Mouse (Mus musculus): ENCODE data around the gene Itga2. TPM values are rescaled to one million over a fixed set of nuclear protein-coding genes. Genes with fewer than 3 reads are reported as not detected.

Itga2 gene
- polyA plus RNA-seq, 1 experiment from 2014 or later: 0.79 TPM

DNA sequence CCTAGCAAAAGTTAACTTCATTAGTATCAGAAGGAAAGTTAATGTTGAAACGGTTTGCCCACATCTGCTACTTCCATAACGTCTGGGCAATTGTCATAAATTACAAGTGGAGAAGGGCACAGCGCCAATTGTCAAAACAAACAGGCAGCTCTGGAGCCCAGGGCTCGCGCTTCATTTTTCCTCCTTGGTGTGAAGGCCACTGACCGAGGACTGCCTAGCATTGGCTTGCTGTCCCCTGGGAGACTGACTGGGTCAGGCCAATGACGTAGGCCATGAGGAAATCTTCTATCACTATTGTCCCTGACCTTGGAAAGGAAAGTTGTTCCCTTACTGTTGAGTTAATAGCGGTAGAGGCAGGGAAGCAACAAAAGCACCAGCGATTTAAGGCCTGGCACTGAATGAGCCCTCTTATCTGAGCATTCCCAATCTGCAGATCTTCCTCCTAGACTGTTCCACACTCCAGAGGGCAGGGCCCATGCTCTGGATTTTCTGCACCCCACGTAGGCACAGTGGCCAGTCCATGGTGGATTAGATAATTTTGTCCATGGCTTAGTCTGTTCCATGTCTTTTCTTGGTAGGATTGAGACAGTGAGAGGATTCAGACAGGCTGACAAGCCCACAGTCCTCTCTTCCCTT is 35.0 kb downstream of the Itga2 start:
- ATAC-seq (replicated peaks; ENCODE audit: insufficient number of reproducible peaks, low FRiP score, low TSS enrichment, low read depth) (no peak), DNase-seq (ENCODE audit: low spot score) (no peak)
- no peak overlapping the region for H3K9ac ChIP-seq (replicated peaks; ENCODE audit: low read length)
- 82% methylated on average over 10 of the region's 10 CpGs for WGBS
- H3K4me3 ChIP-seq (ENCODE audit: low read depth, low read length): no peak overlapping the region
- H3K4me1 ChIP-seq (ENCODE audit: control insufficient read depth, insufficient read depth, low read length): no peaks in the 10 kb centered on the region
- no peaks in the 10 kb centered on the region for H3K9me3 ChIP-seq (replicated peaks; ENCODE audit: control insufficient read depth, low read length)
- no peaks in the 10 kb centered on the region for H3K36me3 ChIP-seq (replicated peaks; ENCODE audit: control insufficient read depth, insufficient read depth, low read depth, low read length)
- no peak overlapping the region for H3K4me2 ChIP-seq (ENCODE audit: low read depth, low read length)
- H3K27ac ChIP-seq (replicated peaks; ENCODE audit: low read depth, low read length): no peak overlapping the region
- H3K27me3 ChIP-seq (ENCODE audit: control insufficient read depth, insufficient read depth, low read length): no peaks in the 10 kb centered on the region

DNA sequence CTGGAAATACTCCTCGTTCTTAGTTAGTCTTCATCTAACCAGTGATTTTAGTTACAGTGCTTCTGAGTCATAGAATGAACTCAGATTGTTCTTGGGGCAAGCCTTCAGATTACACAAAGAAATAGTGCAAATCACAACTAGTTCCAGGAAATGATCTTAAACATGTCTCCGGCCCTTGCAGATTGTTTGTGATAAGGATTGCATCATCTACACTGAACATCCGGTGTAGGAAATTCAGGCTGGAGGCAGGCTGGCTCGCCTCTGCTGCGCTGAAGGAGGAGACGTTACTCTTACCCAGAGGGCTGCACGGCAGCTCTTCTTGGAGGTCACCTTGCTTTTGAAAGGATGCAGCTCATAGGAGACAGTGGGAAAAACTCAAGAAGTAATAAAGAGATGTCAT is 36.0 kb downstream of the Itga2 start:
- Histone ChIP-seq H3K9me3 (replicated peaks; ENCODE audit: control insufficient read depth, low read length) (no peaks in the 10 kb centered on the region), H3K4me3 (ENCODE audit: low read depth, low read length) (no peak overlapping the region), H3K4me2 (ENCODE audit: low read depth, low read length) (no peak overlapping the region), H3K36me3 (replicated peaks; ENCODE audit: control insufficient read depth, insufficient read depth, low read depth, low read length) (no peaks in the 10 kb centered on the region), H3K9ac (replicated peaks; ENCODE audit: low read length) (no peak overlapping the region), H3K27ac (replicated peaks; ENCODE audit: low read depth, low read length) (no peak overlapping the region), H3K4me1 (ENCODE audit: control insufficient read depth, insufficient read depth, low read length) (no peaks in the 10 kb centered on the region), H3K27me3 (ENCODE audit: control insufficient read depth, insufficient read depth, low read length) (no peaks in the 10 kb centered on the region)
- DNase-seq (ENCODE audit: low spot score) (no peak), ATAC-seq (replicated peaks; ENCODE audit: insufficient number of reproducible peaks, low FRiP score, low TSS enrichment, low read depth) (no peak)
- WGBS: 77% methylated on average over 7 of the region's 7 CpGs

DNA sequence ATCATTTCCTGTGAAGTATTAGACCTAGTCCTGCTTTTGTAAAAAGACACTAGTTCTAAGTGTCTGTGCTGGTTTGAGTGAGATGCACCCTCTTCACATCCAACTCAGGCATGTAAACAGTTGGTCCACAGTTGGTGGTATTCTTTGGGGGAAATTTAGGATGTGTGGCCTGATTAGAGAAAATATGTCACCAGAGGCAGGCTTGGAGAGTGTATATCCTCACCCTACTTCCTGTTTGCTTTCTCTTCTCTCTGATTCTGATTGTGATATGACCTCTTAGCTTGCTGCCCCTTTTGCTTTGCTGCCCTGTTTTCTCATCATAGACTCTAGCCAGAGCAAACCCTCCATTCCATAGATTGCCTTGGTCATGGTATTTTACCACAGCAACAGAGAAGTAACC is 37.2 kb downstream of the Itga2 start:
- Histone ChIP-seq H3K27me3 (ENCODE audit: control insufficient read depth, insufficient read depth, low read length) (no peaks in the 10 kb centered on the region), H3K27ac (replicated peaks; ENCODE audit: low read depth, low read length) (no peak overlapping the region), H3K4me3 (ENCODE audit: low read depth, low read length) (no peak overlapping the region), H3K4me1 (ENCODE audit: control insufficient read depth, insufficient read depth, low read length) (no peaks in the 10 kb centered on the region), H3K4me2 (ENCODE audit: low read depth, low read length) (no peak overlapping the region), H3K9ac (replicated peaks; ENCODE audit: low read length) (no peak overlapping the region), H3K9me3 (replicated peaks; ENCODE audit: control insufficient read depth, low read length) (no peaks in the 10 kb centered on the region), H3K36me3 (replicated peaks; ENCODE audit: control insufficient read depth, insufficient read depth, low read depth, low read length) (no peaks in the 10 kb centered on the region)
- DNase-seq (ENCODE audit: low spot score): no peak
- ATAC-seq (replicated peaks; ENCODE audit: insufficient number of reproducible peaks, low FRiP score, low TSS enrichment, low read depth): no peak

DNA sequence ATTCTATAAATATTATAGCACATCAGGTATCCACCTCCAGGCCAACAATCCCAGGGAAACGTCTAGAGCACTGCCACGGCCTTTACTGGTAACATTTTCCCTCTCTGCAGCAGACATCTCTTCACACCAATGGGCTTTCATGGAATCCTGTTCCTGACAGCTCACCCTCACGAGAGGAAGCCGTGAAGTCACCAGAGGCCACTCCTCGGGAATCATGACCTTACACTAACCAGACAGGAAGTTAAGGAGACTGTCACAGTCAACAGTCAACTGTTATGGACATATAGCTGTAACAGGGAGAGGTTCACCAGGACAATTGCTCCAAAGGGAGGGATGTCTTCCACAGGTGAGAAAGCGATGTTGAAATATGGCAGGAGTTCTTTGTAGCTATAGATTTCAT is 40.2 kb downstream of the Itga2 start:
- Histone ChIP-seq H3K9me3 (replicated peaks; ENCODE audit: control insufficient read depth, low read length) (no peaks in the 10 kb centered on the region), H3K9ac (replicated peaks; ENCODE audit: low read length) (no peak overlapping the region), H3K4me2 (ENCODE audit: low read depth, low read length) (no peak overlapping the region), H3K36me3 (replicated peaks; ENCODE audit: control insufficient read depth, insufficient read depth, low read depth, low read length) (no peaks in the 10 kb centered on the region), H3K4me1 (ENCODE audit: control insufficient read depth, insufficient read depth, low read length) (no peaks in the 10 kb centered on the region), H3K27ac (replicated peaks; ENCODE audit: low read depth, low read length) (no peak overlapping the region), H3K27me3 (ENCODE audit: control insufficient read depth, insufficient read depth, low read length) (no peaks in the 10 kb centered on the region), H3K4me3 (ENCODE audit: low read depth, low read length) (no peak overlapping the region)
- WGBS: 73% methylated on average over 6 of the region's 6 CpGs
- no peak for DNase-seq (ENCODE audit: low spot score)
- ATAC-seq (replicated peaks; ENCODE audit: insufficient number of reproducible peaks, low FRiP score, low TSS enrichment, low read depth): no peak

DNA sequence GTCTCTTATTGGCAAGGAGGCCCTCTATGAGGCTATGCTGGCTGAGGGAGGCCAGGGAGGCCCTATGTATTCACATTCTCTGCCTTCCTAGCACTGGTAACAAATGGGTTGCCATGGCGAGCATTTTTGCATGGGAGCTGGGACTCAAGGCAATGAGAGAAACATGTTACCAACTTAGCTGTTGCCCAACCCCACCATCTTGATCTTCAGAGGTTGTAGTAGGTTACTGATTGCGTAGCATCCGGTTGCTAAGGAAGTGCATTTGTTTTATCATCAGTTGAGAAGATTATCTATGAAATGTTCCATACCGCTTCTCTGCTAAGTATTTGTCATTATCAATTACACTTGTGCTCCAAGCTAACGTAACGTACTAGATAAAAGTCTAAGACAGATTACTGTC is 44.2 kb downstream of the Itga2 start:
- H3K4me1 ChIP-seq (ENCODE audit: control insufficient read depth, insufficient read depth, low read length): no peaks in the 10 kb centered on the region
- H3K27ac ChIP-seq (replicated peaks; ENCODE audit: low read depth, low read length): no peak overlapping the region
- 84% methylated on average over 6 of the region's 6 CpGs for WGBS
- H3K27me3 ChIP-seq (ENCODE audit: control insufficient read depth, insufficient read depth, low read length): no peaks in the 10 kb centered on the region
- H3K9ac ChIP-seq (replicated peaks; ENCODE audit: low read length): no peak overlapping the region
- ATAC-seq (replicated peaks; ENCODE audit: insufficient number of reproducible peaks, low FRiP score, low TSS enrichment, low read depth): no peak
- no peaks in the 10 kb centered on the region for H3K9me3 ChIP-seq (replicated peaks; ENCODE audit: control insufficient read depth, low read length)
- no peak for DNase-seq (ENCODE audit: low spot score)
- no peak overlapping the region for H3K4me3 ChIP-seq (ENCODE audit: low read depth, low read length)
- no peak overlapping the region for H3K4me2 ChIP-seq (ENCODE audit: low read depth, low read length)
- H3K36me3 ChIP-seq (replicated peaks; ENCODE audit: control insufficient read depth, insufficient read depth, low read depth, low read length): no peaks in the 10 kb centered on the region

DNA sequence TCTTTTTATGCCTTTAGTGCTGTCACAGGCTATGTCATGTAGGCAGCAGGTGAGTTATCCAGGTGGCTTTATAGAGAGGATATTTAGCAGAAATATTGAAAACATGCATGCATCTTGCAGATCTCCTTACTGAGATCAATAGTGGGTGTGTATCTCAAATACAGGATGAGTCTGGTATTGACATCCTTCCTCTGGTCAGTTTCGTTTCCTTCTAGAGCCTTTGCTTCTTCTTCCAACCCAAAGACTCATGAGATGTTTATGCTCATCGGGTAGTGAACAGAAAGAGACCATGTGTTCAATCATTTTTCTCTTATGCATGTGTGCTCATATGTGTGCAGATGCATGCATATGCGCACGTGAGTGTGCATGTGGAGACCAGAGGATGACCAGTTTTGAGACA is 44.6 kb downstream of the Itga2 start:
- ATAC-seq (replicated peaks; ENCODE audit: insufficient number of reproducible peaks, low FRiP score, low TSS enrichment, low read depth) (no peak), DNase-seq (ENCODE audit: low spot score) (no peak)
- WGBS: 86% methylated on average over 4 of the region's 4 CpGs
- Histone ChIP-seq H3K4me2 (ENCODE audit: low read depth, low read length) (no peak overlapping the region), H3K9me3 (replicated peaks; ENCODE audit: control insufficient read depth, low read length) (no peaks in the 10 kb centered on the region), H3K36me3 (replicated peaks; ENCODE audit: control insufficient read depth, insufficient read depth, low read depth, low read length) (no peaks in the 10 kb centered on the region), H3K4me3 (ENCODE audit: low read depth, low read length) (no peak overlapping the region), H3K27me3 (ENCODE audit: control insufficient read depth, insufficient read depth, low read length) (no peaks in the 10 kb centered on the region), H3K27ac (replicated peaks; ENCODE audit: low read depth, low read length) (no peak overlapping the region), H3K4me1 (ENCODE audit: control insufficient read depth, insufficient read depth, low read length) (no peaks in the 10 kb centered on the region), H3K9ac (replicated peaks; ENCODE audit: low read length) (no peak overlapping the region)

DNA sequence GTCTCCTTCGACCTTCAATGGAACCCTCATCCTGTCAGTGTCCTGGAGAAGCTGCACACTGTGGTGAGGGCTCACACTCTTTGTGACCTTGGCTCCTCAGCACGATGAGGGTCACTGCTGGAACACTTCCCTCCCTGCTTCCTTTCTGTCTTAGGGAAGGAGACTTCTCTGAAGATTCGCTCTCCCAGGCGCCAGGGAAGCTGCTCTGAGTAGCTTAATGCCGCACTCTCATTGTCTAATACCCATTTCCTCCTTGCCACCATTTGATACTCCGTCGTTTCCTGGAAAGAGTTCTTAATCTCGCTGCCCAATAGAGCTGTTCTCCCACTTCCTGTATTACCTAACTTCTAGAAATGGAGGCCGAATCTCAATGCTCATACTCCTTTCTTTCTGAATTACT is 46.7 kb downstream of the Itga2 start:
- no peaks in the 10 kb centered on the region for H3K36me3 ChIP-seq (replicated peaks; ENCODE audit: control insufficient read depth, insufficient read depth, low read depth, low read length)
- H3K9me3 ChIP-seq (replicated peaks; ENCODE audit: control insufficient read depth, low read length): no peaks in the 10 kb centered on the region
- H3K27ac ChIP-seq (replicated peaks; ENCODE audit: low read depth, low read length): no peak overlapping the region
- WGBS: 61% methylated on average over 9 of the region's 9 CpGs
- no peak overlapping the region for H3K4me3 ChIP-seq (ENCODE audit: low read depth, low read length)
- no peaks in the 10 kb centered on the region for H3K27me3 ChIP-seq (ENCODE audit: control insufficient read depth, insufficient read depth, low read length)
- H3K4me1 ChIP-seq (ENCODE audit: control insufficient read depth, insufficient read depth, low read length): no peaks in the 10 kb centered on the region
- ATAC-seq (replicated peaks; ENCODE audit: insufficient number of reproducible peaks, low FRiP score, low TSS enrichment, low read depth) (no peak), DNase-seq (ENCODE audit: low spot score) (no peak)
- no peak overlapping the region for H3K9ac ChIP-seq (replicated peaks; ENCODE audit: low read length)
- no peak overlapping the region for H3K4me2 ChIP-seq (ENCODE audit: low read depth, low read length)

DNA sequence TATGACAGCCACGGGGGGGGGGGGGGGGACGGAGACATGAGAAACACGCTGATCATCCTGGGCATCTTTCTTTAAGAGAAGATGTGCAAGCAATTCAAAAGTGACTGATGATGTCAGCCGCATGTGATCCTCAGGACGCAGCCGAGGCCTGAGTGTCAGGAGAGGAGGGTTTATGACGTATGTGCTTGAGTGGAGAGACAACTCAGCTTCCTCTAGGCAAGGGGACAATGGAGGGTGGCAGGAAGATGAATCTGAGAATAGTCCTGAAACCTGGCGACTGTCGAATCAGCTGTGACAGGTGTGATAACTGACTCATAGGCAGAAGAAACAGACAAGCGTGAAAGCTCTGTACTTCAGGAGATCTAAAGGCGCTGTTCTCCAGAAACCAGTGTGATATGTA is 53.2 kb downstream of the Itga2 start:
- WGBS: 81% methylated on average over 11 of the region's 11 CpGs
- no peaks in the 10 kb centered on the region for H3K27me3 ChIP-seq (ENCODE audit: control insufficient read depth, insufficient read depth, low read length)

More for the DNA sequence above, 53.2 kb downstream of the Itga2 start:
- Histone ChIP-seq H3K9ac (replicated peaks; ENCODE audit: low read length) (no peak overlapping the region), H3K36me3 (replicated peaks; ENCODE audit: control insufficient read depth, insufficient read depth, low read depth, low read length) (no peaks in the 10 kb centered on the region), H3K4me1 (ENCODE audit: control insufficient read depth, insufficient read depth, low read length) (no peaks in the 10 kb centered on the region), H3K4me3 (ENCODE audit: low read depth, low read length) (no peak overlapping the region), H3K27ac (replicated peaks; ENCODE audit: low read depth, low read length) (no peak overlapping the region), H3K9me3 (replicated peaks; ENCODE audit: control insufficient read depth, low read length) (no peaks in the 10 kb centered on the region), H3K4me2 (ENCODE audit: low read depth, low read length) (no peak overlapping the region)
- DNase-seq (ENCODE audit: low spot score) (no peak), ATAC-seq (replicated peaks; ENCODE audit: insufficient number of reproducible peaks, low FRiP score, low TSS enrichment, low read depth) (no peak)

All from embryonic facial prominence, embryonic 11.5 days (tissue).